Mouse (Mus musculus) liver, postnatal 0 days (tissue): ENCODE measurements around the gene Grin3b. TPM values are rescaled to one million over a fixed set of nuclear protein-coding genes. Genes with fewer than 3 reads are reported as not detected.

Source experiments
- ATAC-seq: fragments of 200-750 bp; cut with Nextera tagmentation; 2 replicates; pipeline ENCODE4 v1.8.0; 2017; ENCODE audit warnings: mild to moderate bottlenecking, moderate library complexity
- DNase-seq: peaks from one replicate; pipeline ENCODE4 v3.0.0-alpha.2; 2016
- H3K27ac ChIP-seq: fragments of 300-500 bp; sonication (generic); 2 replicates; pipeline ENCODE4 v1.5.1; 2014; ENCODE audit warnings: antibody characterized with exemption, moderate library complexity, mild to moderate bottlenecking, low read depth
- H3K27me3 ChIP-seq: fragments of 300-500 bp; sonication (generic); 2 replicates; pipeline ENCODE4 v1.6.1; 2014; ENCODE audit warnings: low read length, control low read depth, mixed read lengths; ENCODE audit not compliant: insufficient read depth
- H3K36me3 ChIP-seq: fragments of 300-500 bp; sonication (generic); replicated peaks from 2 replicates; pipeline ENCODE4 v1.6.1; 2014; ENCODE audit warnings: mild to moderate bottlenecking, control low read depth, low read length, moderate library complexity, mixed read lengths; ENCODE audit not compliant: insufficient read depth
- H3K4me1 ChIP-seq: fragments of 300-500 bp; sonication (generic); 2 replicates; pipeline ENCODE4 v1.6.1; 2014; ENCODE audit warnings: antibody characterized with exemption, mild to moderate bottlenecking, control low read depth; ENCODE audit not compliant: insufficient read depth
- H3K4me2 ChIP-seq: fragments of 300-500 bp; sonication (generic); 2 replicates; pipeline ENCODE4 v1.6.1; 2014; ENCODE audit warnings: low read depth, mild to moderate bottlenecking, low read length, moderate library complexity, mixed read lengths
- H3K4me3 ChIP-seq: fragments of 300-500 bp; sonication (generic); 2 replicates; pipeline ENCODE4 v1.5.1; 2014; ENCODE audit warnings: low read depth, low read length
- H3K9ac ChIP-seq: fragments of 300-500 bp; sonication (generic); replicated peaks from 2 replicates; pipeline ENCODE4 v1.6.1; 2014; ENCODE audit warnings: mild to moderate bottlenecking, moderate library complexity
- H3K9me3 ChIP-seq: fragments of 300-500 bp; sonication (generic); 2 replicates; pipeline ENCODE4 v1.6.1; 2016; ENCODE audit warnings: mild to moderate bottlenecking, control low read depth, low read length, mixed read lengths
- CTCF ChIP-seq: sonication (generic); IDR thresholded peaks from 2 replicates; pipeline ENCODE4 v1.5.1; 2016; ENCODE audit warnings: antibody characterized with exemption, low read depth
- EP300 ChIP-seq: IDR thresholded peaks from 2 replicates; pipeline ENCODE4 v1.6.1; 2016; ENCODE audit warnings: antibody characterized with exemption, low read depth, mild to moderate bottlenecking
- WGBS: fragments of 180-500 bp; shearing (Covaris S2); extraction: QIAGEN DNeasy Blood & Tissue Kit; methylation state at CpG from one replicate; pipeline ENCODE4 v1.1.7; 2014; ENCODE audit not compliant: insufficient replicate concordance; 5-methylcytosine and 5-hydroxymethylcytosine counted together
- polyA plus RNA-seq: library from polyadenylated mRNA; unstranded; fragments of >200 nt; fragmentation: Nextera tagmentation; extraction: Ambion mirVana; gene quantifications from 2 replicates; pipeline ENCODE4 v1.2.1, GENCODE M21; 2015

The Grin3b gene
- 0.05 TPM in 1 of 2 replicates, not detected in the other for polyA plus RNA-seq

GRCm38 (mm10) chr10:79970415-79971182, at the start of gene Grin3b:
Gene Grin3b, plus strand, starts transcription at chr10:79970715.
- ATAC-seq (no peak), DNase-seq (no peak)
- Histone ChIP-seq H3K9ac (no peak within 1 kb of the TSS), H3K4me3 (peak within 1 kb of the TSS; percentile 8; the same call in 1 of the 2 replicates), H3K27me3 (peaks cover 23% of the 10 kb centered on the region), H3K36me3 (peaks cover 28% of the 10 kb centered on the region), H3K9me3 (no peaks in the 10 kb centered on the region), H3K4me1 (peaks cover 3% of the 10 kb centered on the region; the same call in 1 of the 2 replicates), H3K4me2 (peak within 1 kb of the TSS; percentile 40), H3K27ac (no peak within 1 kb of the TSS)
- 8% methylated on average over 43 of the region's 47 CpGs for WGBS
- no peak for TF ChIP-seq CTCF
- no peak for TF ChIP-seq EP300

- H3K36me3 ChIP-seq = no peaks in the 10 kb centered on the region
- H3K9me3 ChIP-seq = no peaks in the 10 kb centered on the region
- H3K27me3 ChIP-seq = peaks cover 56% of the 10 kb centered on the region
- H3K4me3 ChIP-seq = 0 out of 2 replicates have a peak within 1 kb of the TSS, but pooled peaks have one; percentile 19
- ATAC-seq (no peak), DNase-seq (no peak)
- WGBS = 12% methylated on average over 31 of the region's 41 CpGs
- no peak within 1 kb of the TSS for H3K27ac ChIP-seq
- TF ChIP-seq CTCF = no peak
- no peak for TF ChIP-seq EP300
- no peak within 1 kb of the TSS for H3K9ac ChIP-seq
- H3K4me2 ChIP-seq = peak within 1 kb of the TSS; percentile 50
- peaks cover 46% of the 10 kb centered on the region for H3K4me1 ChIP-seq
These were observed 49.5 kb upstream of the Grin3b start, which contains the start of gene R3hdm4 for GRCm38 (mm10) chr10:79920958-79921535. Gene R3hdm4, minus strand, starts transcription at chr10:79921208.

- H3K27me3 ChIP-seq = peaks cover 56% of the 10 kb centered on the region
- peaks cover 48% of the 10 kb centered on the region for H3K4me1 ChIP-seq
- no peak overlapping the region for H3K27ac ChIP-seq
- no peak overlapping the region for H3K9ac ChIP-seq
- TF ChIP-seq CTCF (no peak), EP300 (no peak)
- no peaks in the 10 kb centered on the region for H3K36me3 ChIP-seq
- WGBS = 8% methylated on average over 34 of the region's 34 CpGs
- H3K9me3 ChIP-seq = no peaks in the 10 kb centered on the region
- H3K4me2 ChIP-seq = peak overlapping the region; percentile 50
- ATAC-seq (no peak), DNase-seq (no peak)
- 0 out of 2 replicates have a peak overlapping the region, but pooled peaks have one; percentile 19 for H3K4me3 ChIP-seq
These were observed 48.9 kb upstream of the Grin3b start for GRCm38 (mm10) chr10:79921572-79921971.

GRCm38 (mm10) chr10:79924998-79925784, 45.3 kb upstream of the Grin3b start:
- no peak overlapping the region for H3K4me3 ChIP-seq
- peak; percentile 11; the same call in 1 of the 2 replicates for ATAC-seq
- no peaks in the 10 kb centered on the region for H3K36me3 ChIP-seq
- TF ChIP-seq CTCF (peak; percentile 100), EP300 (peak; percentile 51; the same call in 1 of the 2 replicates)
- H3K9me3 ChIP-seq = no peaks in the 10 kb centered on the region
- WGBS = 17% methylated on average over 29 of the region's 29 CpGs
- peaks cover 27% of the 10 kb centered on the region for H3K27me3 ChIP-seq
- H3K4me2 ChIP-seq = peak overlapping the region; percentile 97
- peaks cover 42% of the 10 kb centered on the region for H3K4me1 ChIP-seq
- no peak overlapping the region for H3K9ac ChIP-seq
- no peak overlapping the region for H3K27ac ChIP-seq
- DNase-seq = peak; percentile 94

- Histone ChIP-seq H3K4me2 (peak overlapping the region; percentile 97), H3K4me1 (peaks cover 35% of the 10 kb centered on the region), H3K4me3 (peak overlapping the region; percentile 86), H3K27me3 (peaks cover 20% of the 10 kb centered on the region), H3K9ac (peak overlapping the region; percentile 85), H3K36me3 (peaks cover under 1% of the 10 kb centered on the region; the same call in 1 of the 2 replicates), H3K9me3 (no peaks in the 10 kb centered on the region), H3K27ac (peak overlapping the region; percentile 95)
- ATAC-seq = no peak
- DNase-seq = peak; percentile 39
- 10% methylated on average over 14 of the region's 15 CpGs for WGBS
- TF ChIP-seq CTCF (no peak), EP300 (no peak)
These were observed 44.6 kb upstream of the Grin3b start for GRCm38 (mm10) chr10:79925785-79926490.
